ENCODE assay signal across 8 mouse cellular contexts in genomic region chr10:127512307-127512666, GRCm38 (mm10). TPM values are rescaled to one million over a fixed set of nuclear protein-coding genes. Genes with fewer than 3 reads are reported as not detected.
A peak's percentile ranks its signal among the peaks of the same experiment; 100 is the strongest.
DNase-seq lines count a peak whose midpoint lies in the region; ATAC-seq and TF ChIP-seq lines count a peak whose summit lies in the region.

No protein-coding gene starts in this region.

- 1% methylated on average over 7 of the region's 7 CpGs for WGBS in heart, embryonic 10.5 days
- WGBS in forebrain, embryonic 16.5 days: 2% methylated on average over 7 of the region's 7 CpGs
- 5% methylated on average over 7 of the region's 7 CpGs for WGBS in liver, embryonic 15.5 days (ENCODE audit: insufficient replicate concordance)

- no peak for ATAC-seq in forebrain, embryonic 16.5 days
- no peak for ATAC-seq in liver, embryonic 15.5 days (ENCODE audit: insufficient read depth)
- no peak for ATAC-seq in megakaryocyte-erythroid progenitor cell, adult 5-6 weeks (replicated peaks; ENCODE audit: low FRiP score, low TSS enrichment, poor library complexity, severe bottlenecking)

- no peaks in the 10 kb centered on the region for H3K9me3 ChIP-seq in heart, embryonic 10.5 days
- H3K9me3 ChIP-seq in E14TG2a.4 (ENCODE audit: low read length): peaks cover 5% of the 10 kb centered on the region
- H3K9me3 ChIP-seq in forebrain, embryonic 16.5 days (ENCODE audit: control insufficient read depth, low read length): no peaks in the 10 kb centered on the region
- no peaks in the 10 kb centered on the region for H3K9me3 ChIP-seq in liver, embryonic 15.5 days (replicated peaks)

- H3K4me1 ChIP-seq in heart, embryonic 10.5 days: peaks cover 95% of the 10 kb centered on the region
- peaks cover 93% of the 10 kb centered on the region for H3K4me1 ChIP-seq in E14TG2a.4 (replicated peaks; ENCODE audit: low read depth, low read length)
- peaks cover 68% of the 10 kb centered on the region for H3K4me1 ChIP-seq in forebrain, embryonic 16.5 days (replicated peaks; ENCODE audit: control insufficient read depth, insufficient read depth, low read length)
- peaks cover 77% of the 10 kb centered on the region for H3K4me1 ChIP-seq in liver, embryonic 15.5 days (replicated peaks)

- H3K4me3 ChIP-seq in heart, embryonic 10.5 days: peak overlapping the region; percentile 63
- H3K4me3 ChIP-seq in E14TG2a.4 (replicated peaks; ENCODE audit: low read length): peak overlapping the region; percentile 79
- peak overlapping the region; percentile 57 for H3K4me3 ChIP-seq in forebrain, embryonic 16.5 days (replicated peaks; ENCODE audit: low read length)
- H3K4me3 ChIP-seq in liver, embryonic 15.5 days (replicated peaks): peak overlapping the region; percentile 49

- intact Hi-C loops in heart, postnatal 36 days (cut with DNase I): no loop called here

- no peak for TF ChIP-seq CTCF in E14TG2a.4 (conservative IDR thresholded peaks at IDR 0.05; ENCODE audit: low read length)

- H3K4me2 ChIP-seq in forebrain, embryonic 16.5 days (ENCODE audit: low read length): peak overlapping the region; percentile 98
- peak overlapping the region; percentile 77 for H3K4me2 ChIP-seq in liver, embryonic 15.5 days

- DNase-seq in heart, embryonic 10.5 days (ENCODE audit: low spot score): no peak
- no peak for DNase-seq in heart, postnatal 36 days
- no peak for DNase-seq in embryo, embryonic 11 days
- no peak for DNase-seq in kidney, postnatal 25 days

- peaks cover 8% of the 10 kb centered on the region for H3K36me3 ChIP-seq in heart, embryonic 10.5 days
- peaks cover 17% of the 10 kb centered on the region for H3K36me3 ChIP-seq in E14TG2a.4 (ENCODE audit: insufficient read depth, low read length)
- no peaks in the 10 kb centered on the region for H3K36me3 ChIP-seq in forebrain, embryonic 16.5 days (ENCODE audit: control insufficient read depth, insufficient read depth)
- peaks cover 6% of the 10 kb centered on the region for H3K36me3 ChIP-seq in liver, embryonic 15.5 days (replicated peaks)

- peak overlapping the region; percentile 87 for H3K9ac ChIP-seq in forebrain, embryonic 16.5 days (replicated peaks; ENCODE audit: low read depth, low read length)
- H3K9ac ChIP-seq in liver, embryonic 15.5 days: 0 out of 2 replicates have a peak overlapping the region, but pooled peaks have one; percentile 4

- H3K27ac ChIP-seq in heart, embryonic 10.5 days: peak overlapping the region; percentile 70
- H3K27ac ChIP-seq in forebrain, embryonic 16.5 days (ENCODE audit: low read length): peak overlapping the region; percentile 99
- H3K27ac ChIP-seq in liver, embryonic 15.5 days (replicated peaks): no peak overlapping the region

- H3K27me3 ChIP-seq in heart, embryonic 10.5 days (ENCODE audit: insufficient read depth, poor library complexity, severe bottlenecking): peaks cover 95% of the 10 kb centered on the region
- peaks cover 83% of the 10 kb centered on the region for H3K27me3 ChIP-seq in E14TG2a.4 (ENCODE audit: insufficient read depth, low read length)
- peaks cover 13% of the 10 kb centered on the region for H3K27me3 ChIP-seq in forebrain, embryonic 16.5 days (replicated peaks; ENCODE audit: control insufficient read depth, insufficient read depth, low read length)
- peaks cover 94% of the 10 kb centered on the region for H3K27me3 ChIP-seq in liver, embryonic 15.5 days

RNA-seq across cellular contexts. Expression of gene Ndufa4l2, which starts 2.5 kb away (rescaled TPM):
- 7.8 and 9.0 TPM in 2 replicates for polyA plus RNA-seq in heart, embryonic 10.5 days (2016; fragmentation: Nextera tagmentation; extraction: Ambion mirVana)
- total RNA-seq in heart, postnatal 36 days (2021): 10 to 100 TPM; 26.0 to 27.6 TPM
- polyA plus RNA-seq in forebrain, embryonic 16.5 days (2015; fragmentation: Nextera tagmentation; extraction: Ambion mirVana): 17.6 and 21.3 TPM in 2 replicates
- 20.7 and 42.1 TPM in 2 replicates for polyA plus RNA-seq in liver, embryonic 15.5 days (2015; fragmentation: Nextera tagmentation; extraction: Ambion mirVana)
- not detected in 2 replicates for total RNA-seq in megakaryocyte-erythroid progenitor cell, adult 5-6 weeks (2014; fragmentation: Nextera tagmentation)
- not detected in 2 replicates for total RNA-seq in megakaryocyte-erythroid progenitor cell, adult 5-6 weeks (2017)

RNA-seq across cellular contexts. Expression of gene Shmt2, which starts 10.0 kb away (rescaled TPM):
- polyA plus RNA-seq in heart, embryonic 10.5 days (2016; fragmentation: Nextera tagmentation; extraction: Ambion mirVana): 101 and 126 TPM in 2 replicates
- 10 to 100 TPM; 43.8 to 44.3 TPM for total RNA-seq in heart, postnatal 36 days (2021)
- polyA plus RNA-seq in forebrain, embryonic 16.5 days (2015; fragmentation: Nextera tagmentation; extraction: Ambion mirVana): 78.9 and 80.4 TPM in 2 replicates
- 138 and 159 TPM in 2 replicates for polyA plus RNA-seq in liver, embryonic 15.5 days (2015; fragmentation: Nextera tagmentation; extraction: Ambion mirVana)
- total RNA-seq in megakaryocyte-erythroid progenitor cell, adult 5-6 weeks (2014; fragmentation: Nextera tagmentation): 159 and 164 TPM in 2 replicates
- 76.6 and 87.1 TPM in 2 replicates for total RNA-seq in megakaryocyte-erythroid progenitor cell, adult 5-6 weeks (2017)

RNA-seq across cellular contexts. Expression of gene Stac3, which starts 10.8 kb away (rescaled TPM):
- polyA plus RNA-seq in heart, embryonic 10.5 days (2016; fragmentation: Nextera tagmentation; extraction: Ambion mirVana): 0.22 and 0.84 TPM in 2 replicates
- under 1 TPM; 0.51 to 0.64 TPM for total RNA-seq in heart, postnatal 36 days (2021)
- polyA plus RNA-seq in forebrain, embryonic 16.5 days (2015; fragmentation: Nextera tagmentation; extraction: Ambion mirVana): 0.98 and 1.8 TPM in 2 replicates
- polyA plus RNA-seq in liver, embryonic 15.5 days (2015; fragmentation: Nextera tagmentation; extraction: Ambion mirVana): 1.0 and 1.2 TPM in 2 replicates
- not detected in 2 replicates for total RNA-seq in megakaryocyte-erythroid progenitor cell, adult 5-6 weeks (2014; fragmentation: Nextera tagmentation)
- total RNA-seq in megakaryocyte-erythroid progenitor cell, adult 5-6 weeks (2017): not detected in 2 replicates

RNA-seq across cellular contexts. Expression of gene Nxph4, which starts 22.1 kb away (rescaled TPM):
- 0.16 and 0.33 TPM in 2 replicates for polyA plus RNA-seq in heart, embryonic 10.5 days (2016; fragmentation: Nextera tagmentation; extraction: Ambion mirVana)
- total RNA-seq in heart, postnatal 36 days (2021): under 1 TPM; 0.28 to 0.41 TPM
- polyA plus RNA-seq in forebrain, embryonic 16.5 days (2015; fragmentation: Nextera tagmentation; extraction: Ambion mirVana): 32.5 and 36.0 TPM in 2 replicates
- 0.07 TPM in 1 of 2 replicates, not detected in the other for polyA plus RNA-seq in liver, embryonic 15.5 days (2015; fragmentation: Nextera tagmentation; extraction: Ambion mirVana)
- not detected in 2 replicates for total RNA-seq in megakaryocyte-erythroid progenitor cell, adult 5-6 weeks (2014; fragmentation: Nextera tagmentation)
- total RNA-seq in megakaryocyte-erythroid progenitor cell, adult 5-6 weeks (2017): not detected in 2 replicates
